Mouse (Mus musculus) layer of hippocampus, postnatal 25 days (tissue): ENCODE data around the gene P2ry2. TPM values are rescaled to one million over a fixed set of nuclear protein-coding genes. Genes with fewer than 3 reads are reported as not detected.

Experiments used
- DNase-seq, 2 experiments: peaks; one replicate each; pipeline ENCODE4 v3.0.0; 2022; ENCODE audit warnings: mixed read lengths in 2 of 2, low spot score in 1 of 2; ENCODE audit errors: extremely low spot score in 1 of 2
- total RNA-seq, 2 experiments: library from RNA; stranded (reverse); gene quantifications; 2 replicates each; pipeline ENCODE4 v1.2.3; 2021

Gene P2ry2
- total RNA-seq, 2 experiments from 2014 or later, result 0.62 to 1.3 TPM

DNA sequence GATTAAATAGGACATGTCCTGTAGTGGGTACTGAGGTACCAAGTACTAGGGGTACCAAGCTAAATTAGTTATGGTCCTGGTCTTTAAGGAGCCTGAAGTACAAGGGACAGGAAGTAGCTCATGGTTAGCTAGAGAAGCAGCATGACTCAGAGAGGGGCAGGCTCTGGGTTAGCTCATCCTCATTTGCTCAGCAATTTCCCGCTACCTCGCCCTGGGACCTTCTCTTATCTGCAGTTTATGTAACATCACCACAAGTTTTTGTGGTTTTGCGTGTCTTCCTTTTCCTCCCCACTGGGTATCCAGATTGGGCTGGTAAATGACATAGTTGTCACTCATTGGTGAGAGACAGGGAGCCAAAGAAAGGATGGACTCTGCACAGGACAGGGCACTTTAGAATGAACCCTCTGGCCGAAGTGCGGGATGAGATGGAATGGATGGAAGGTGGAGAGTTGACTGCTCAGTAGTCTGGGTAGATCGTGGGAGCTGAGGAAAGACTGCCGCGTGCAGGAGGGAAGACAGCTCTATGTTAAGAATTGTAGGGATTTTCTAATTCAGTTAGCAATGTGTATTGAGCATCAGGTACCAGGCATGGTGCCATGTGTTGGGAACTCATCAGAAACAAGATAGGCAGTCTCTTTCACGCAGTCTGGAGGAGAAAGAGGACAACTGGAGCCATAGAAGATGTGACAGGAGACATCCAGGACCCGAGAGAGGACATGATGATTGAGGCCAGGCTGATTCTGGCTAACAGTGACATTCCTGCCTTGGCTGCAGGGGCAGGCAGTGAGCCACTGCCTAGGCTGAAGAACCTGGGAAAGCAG lies 15.2 kb upstream of the P2ry2 start:
- DNase-seq, result no peak

DNA sequence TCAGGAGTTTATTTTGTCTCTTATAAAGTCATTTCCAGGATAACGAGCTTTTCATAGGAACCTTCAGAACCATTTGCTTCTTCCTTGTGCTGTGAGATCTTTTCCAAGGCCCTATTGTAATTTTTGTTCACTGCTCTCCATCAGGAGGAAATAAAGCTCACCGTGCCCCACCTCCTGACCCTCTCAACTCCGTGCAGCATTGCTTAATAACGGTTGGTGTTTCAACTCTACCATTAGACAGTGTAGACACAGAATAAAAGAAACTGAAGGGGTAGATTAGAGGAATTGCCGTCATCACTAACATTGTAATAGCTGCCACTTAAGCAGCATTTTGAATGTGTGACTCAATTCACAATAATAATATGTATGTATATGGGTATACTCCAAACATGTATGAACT lies 14.2 kb upstream of the P2ry2 start:
- DNase-seq, result no peak

DNA sequence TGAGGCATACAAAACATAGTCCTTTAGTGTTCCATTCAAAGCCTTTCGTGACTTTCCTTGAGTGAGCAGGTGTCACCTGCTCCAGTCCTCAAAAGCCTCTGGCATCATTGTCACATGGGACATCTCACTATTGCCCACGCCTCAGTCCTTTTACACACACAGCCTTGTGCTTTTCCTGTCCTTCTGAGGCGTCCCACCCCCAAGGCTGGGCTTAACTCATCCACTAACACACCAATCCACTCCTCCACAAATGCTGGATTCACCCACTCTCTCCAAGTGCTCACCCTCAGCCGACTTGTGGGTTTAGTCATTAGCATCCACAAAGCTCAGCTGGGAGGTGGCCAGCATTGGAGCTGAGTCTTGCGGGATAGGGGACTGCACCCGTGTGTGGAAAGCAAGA lies 4.8 kb upstream of the P2ry2 start:
- no peak for DNase-seq

DNA sequence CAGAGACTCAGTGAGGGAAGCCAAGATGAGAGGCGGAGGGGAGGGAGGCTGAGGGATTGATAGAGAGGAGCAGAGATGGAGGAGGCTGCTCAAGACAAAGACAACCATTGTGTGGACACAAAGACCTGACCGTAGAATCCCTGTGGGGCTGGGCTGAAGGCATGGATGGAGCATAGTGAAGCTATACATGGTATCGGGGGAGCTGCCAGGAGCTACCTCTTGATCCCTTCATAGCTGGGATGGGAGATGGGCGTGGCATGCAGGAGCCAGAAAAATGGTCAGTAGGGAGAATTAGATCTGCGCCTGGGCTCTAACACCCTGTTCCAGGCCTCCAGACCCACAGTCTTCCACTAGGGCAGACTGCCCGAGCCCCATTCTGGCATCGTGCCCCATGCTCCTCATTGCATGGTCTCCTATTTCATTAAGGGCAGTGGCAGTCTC lies 4.4 kb upstream of the P2ry2 start:
- DNase-seq, result peak in 1 of 2 experiments; percentile 29

DNA sequence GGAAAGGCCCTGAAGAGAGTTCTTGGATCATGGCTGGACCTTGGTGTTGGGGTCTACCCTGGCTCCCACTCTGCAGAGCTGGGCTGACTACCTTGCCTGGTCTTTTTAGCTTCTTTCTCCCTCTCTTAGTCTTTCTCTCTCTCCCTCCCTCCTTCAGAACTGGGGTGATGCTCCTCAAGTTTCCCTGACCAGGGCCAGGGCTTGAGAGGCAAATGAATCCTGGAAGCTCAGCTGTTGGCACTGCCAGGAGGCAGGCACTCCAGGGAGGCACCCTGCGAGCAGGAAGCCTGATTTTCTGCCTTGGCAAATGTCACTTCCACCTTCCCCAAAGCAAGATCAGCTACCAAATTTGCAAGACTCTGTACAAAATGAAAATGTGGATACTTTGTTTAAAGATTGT lies 2.3 kb upstream of the P2ry2 start:
- no peak for DNase-seq

DNA sequence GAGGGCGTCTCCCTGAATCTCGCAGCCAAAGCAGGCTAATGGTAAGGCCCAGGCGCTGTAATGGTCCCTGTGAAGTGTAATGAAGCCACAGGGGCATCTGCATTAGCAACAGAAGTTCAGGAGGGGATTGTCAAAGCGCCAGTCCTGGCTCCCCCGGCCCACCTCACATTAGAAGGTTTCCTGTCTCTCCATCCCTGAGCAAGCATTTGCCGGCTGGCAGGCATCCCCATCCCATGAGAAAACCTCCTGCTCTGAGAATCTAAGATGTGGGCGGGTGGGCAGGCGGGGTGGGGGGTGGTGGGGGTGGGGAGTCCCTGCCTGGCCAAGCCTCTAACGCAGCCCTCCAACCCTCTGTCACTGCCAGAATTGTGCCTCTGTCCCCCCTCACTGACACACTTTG lies 1.4 kb upstream of the P2ry2 start:
- DNase-seq, result no peak

DNA sequence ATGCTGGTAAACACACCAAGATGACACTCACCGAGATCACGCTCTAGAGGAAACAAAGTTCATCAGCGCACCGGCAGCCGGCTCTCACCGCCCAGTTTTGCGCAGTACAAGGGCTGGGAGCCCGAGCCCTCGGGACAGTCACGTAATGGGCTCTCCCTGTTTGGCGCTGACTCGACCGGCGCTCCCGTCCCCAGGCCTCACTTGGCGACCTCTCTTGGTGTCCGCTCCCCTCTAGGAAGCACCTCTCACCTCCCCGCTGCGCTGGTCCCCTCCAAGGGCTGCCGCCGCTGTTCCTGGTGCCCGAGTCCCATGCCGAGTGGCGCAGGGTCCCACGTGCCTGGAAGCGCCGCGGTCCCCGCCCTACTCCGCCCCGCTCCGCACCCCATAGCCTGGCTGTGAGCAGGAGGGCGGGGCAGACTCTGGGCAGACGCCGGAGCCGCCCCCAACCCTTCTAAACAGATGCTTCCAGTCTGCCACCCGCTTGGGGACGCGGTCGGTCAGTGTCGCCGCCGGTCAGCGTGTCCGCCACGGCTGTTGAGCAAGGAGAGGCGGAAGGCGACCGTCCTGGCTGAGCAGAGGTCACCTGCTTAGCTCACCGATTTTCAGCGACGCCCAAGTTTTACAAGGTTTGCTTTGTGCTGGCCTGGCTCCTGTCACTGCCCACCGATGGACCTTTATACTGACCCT lies 842 bp downstream of the P2ry2 start:
- DNase-seq, result peak in 1 of 2 experiments; percentile 27

DNA sequence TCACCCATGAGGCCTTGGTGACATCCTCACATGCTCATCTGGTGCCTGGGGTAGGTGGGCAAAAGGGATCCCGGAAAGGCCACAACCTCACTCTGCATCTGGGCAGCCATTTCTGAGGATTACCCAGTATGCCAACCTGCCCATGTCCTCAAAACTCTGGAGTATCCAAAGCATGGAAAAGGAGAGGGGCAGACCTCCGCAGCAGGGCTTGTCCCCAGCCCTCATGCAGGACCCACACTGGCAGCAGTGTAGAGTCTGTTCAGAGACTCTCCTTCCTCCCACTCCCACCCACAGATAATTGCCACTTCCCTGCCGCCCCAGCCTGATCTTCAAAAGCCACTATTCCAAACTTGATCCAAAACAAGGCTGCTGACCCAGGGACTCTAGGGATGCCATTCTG lies 1.9 kb downstream of the P2ry2 start:
- no peak for DNase-seq

DNA sequence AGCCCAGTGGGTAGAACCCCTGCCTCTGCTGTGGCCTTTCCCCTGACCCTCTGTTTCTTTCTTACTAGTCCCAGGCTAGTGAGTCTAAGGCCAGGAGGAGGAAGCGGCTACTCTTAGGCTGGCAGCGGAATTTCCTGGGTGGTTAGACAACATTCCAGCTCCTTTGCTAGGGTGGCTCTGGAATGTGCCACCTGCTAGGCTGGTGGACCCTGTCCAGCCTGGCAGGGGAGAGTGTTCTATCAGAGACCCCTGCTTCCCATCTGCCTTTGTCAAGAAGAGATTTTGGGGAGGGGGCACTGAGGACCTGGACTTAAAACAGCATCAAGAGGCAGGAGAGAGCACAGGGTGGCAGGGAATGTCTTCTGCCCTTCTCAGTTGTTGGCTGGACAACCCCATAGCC lies 6.5 kb downstream of the P2ry2 start:
- no peak for DNase-seq

DNA sequence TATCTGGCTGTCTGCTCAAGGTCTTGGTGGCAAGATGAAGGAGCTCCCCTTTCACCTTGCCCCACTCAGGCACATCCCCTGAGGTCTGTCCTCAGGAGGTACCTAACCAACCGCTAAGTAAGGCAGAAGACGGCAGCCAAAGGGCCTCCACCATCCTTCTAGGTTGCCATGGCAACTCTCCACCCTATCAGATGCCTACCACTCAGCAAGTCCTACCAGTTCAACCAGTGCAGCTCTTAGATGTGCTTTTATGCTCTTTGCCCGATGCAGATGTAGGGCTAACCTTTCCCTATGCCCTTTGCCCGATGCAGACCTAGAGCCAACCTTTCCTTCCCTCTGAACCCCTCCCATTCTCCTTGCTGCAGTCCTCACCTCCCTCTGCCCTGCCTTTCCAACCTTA lies 7.5 kb downstream of the P2ry2 start:
- DNase-seq, result no peak

DNA sequence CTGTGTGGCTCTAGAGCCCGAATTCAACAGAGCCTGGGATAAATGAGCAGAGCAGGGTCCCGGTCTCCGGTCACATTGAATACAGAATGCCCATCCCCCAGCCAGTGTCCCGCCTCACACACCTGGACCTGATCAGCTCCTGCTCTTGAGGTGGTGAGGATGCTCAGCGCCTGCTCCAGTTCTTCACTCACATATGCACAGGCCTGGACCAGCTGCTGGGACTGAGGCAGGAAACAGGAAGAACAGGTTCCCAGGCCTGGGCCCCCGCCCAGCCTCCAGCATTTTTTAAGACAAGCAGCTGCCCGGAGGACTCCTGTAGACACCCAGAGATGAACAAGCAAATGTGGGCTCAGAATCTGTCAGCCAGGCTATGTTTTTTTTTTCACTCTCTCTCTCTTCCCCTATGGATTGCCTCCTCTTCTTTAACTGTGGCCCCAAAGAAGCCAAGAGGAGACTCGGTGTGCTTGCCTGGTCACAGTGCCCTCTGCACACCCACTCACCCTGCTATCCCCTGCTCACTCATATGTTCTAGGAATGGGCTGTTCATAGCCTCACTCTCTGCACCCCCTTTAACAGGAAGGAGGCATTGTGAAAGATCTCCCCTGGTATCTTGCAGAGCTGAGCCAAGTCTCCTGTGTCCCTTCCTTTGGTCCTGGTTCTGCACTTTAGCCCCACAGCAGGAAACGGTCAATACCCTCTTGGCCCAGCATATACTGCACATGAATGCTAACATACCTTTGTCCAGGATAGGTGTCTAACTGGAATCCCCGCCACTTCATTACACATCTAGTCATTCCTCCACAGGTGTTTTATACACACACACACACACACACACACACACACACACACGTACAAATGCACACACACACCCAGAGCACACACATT lies 9.0 kb downstream of the P2ry2 start:
- no peak for DNase-seq

DNA sequence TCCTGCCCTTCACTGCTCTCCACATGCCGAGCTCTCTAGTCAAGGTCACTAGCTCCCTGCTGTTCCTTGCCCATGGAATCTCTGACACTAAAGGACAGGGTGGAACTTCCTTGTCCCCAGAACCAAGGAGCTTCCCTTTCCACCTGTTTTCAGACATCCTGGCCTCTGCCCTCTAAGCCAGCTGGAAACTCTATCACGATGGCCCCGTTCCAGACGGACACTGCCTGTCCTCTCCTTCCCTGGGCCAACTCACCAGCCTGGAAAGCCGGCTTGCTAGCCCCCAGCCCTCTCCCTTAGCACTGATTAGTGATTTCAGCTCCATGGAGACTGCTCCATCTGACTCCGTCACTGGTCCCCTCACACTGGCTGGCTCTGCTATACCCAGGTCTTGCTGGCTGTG lies 10.4 kb downstream of the P2ry2 start:
- no peak for DNase-seq

DNA sequence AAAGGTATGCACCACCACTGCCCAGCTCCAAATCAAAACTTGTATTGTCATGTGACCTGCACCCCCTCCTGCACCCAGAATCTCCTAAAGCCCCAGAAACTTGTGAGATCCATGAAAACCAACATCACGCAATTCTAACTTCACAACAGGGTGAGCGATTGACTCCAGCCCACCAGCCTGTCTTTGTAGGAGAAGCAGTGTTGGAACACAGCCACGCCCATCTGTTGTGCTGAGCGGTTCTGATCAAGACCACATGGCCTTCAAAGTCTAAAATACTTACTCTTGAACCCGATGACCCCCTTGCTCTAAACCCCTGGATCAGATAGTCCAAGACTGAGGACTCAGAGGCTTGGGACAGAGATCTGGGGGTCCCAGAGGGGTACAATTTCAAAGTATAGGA lies 13.0 kb downstream of the P2ry2 start:
- DNase-seq, result no peak

DNA sequence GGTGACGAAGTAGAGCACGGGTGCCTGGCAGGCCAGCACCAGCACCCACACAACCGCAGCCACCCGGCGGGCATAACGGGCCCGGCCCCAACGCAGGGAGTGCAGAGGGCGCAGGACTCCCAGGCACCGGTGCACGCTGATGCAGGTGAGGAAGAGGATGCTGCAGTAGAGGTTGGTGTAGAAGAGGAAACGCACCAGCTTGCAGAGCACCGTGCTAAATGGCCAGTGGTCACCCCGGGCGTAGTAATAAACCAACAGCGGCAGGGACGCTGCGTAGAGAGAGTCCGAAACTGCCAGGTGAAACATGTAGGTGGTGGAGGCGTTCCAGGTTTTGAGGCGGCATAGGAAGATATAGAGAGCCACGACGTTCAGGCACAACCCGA lies 14.1 kb downstream of the P2ry2 start:
- no peak for DNase-seq

DNA sequence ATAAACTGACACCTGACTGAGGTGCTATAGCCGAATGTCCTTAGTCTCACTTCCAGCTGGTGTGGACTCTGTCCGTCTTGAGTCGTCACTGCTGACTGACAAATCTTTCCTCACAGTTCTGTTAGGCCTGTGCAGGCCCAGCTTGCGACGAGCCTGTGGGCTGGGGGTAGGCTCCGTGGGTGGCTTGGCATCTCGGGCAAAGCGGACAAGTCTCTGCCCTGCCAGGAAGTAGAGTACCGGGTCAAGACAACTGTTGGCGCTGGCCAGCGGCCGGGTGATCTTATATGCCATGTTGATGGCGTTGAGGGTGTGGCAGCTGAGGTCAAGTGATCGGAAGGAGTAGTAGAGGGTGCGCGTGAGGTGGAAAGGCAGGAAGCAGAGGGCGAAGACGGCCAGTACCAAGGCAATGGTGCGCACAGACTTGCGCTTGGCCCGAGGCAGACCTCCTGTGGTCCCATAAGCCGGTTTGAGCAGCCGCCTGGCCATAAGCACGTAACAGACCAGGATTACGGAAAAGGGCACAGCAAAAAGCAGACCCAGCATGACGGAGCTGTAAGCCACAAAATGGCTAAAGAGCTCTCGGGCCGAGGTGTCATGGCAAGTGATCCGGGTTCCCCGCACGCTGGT lies 14.6 kb downstream of the P2ry2 start:
- DNase-seq, result no peak

DNA sequence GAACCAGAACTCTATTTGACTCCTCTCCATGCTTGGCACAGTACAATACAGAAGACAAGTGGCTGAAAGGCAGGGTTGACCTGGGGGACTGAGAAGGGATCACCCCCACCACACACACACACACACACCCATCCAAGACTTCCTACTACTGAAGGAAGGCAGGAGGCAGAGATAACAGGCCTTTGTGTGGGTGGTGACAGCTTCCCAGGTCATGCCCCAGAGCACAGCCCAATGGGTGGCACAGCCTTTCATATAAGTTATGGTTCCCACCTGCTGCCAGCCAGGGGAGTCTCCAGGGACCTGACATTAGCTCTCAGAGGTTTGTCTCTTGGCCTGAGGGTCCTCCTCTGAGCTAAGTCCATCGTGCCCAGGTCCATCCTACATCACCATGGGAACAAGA lies 15.5 kb downstream of the P2ry2 start:
- no peak for DNase-seq

DNA sequence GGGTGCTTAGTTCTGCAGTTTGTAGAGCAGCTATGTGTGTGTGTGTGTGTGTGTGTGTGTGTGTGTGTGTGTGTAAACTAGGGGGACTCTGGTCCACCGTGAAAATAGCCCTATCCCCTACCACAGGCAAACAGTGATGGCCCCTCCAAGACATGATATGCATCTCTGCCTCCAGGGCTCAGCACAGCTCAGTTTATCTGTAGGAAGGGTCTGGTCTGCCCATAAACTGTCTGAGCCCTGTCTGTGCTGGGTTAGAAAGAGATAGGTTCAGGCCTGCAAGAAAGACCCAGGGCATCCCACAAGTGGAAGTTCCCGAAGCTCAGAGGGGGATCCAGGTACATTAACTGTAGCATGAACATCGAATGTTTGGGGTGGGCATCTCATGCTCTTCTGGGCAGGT lies 16.7 kb downstream of the P2ry2 start:
- DNase-seq, result no peak

DNA sequence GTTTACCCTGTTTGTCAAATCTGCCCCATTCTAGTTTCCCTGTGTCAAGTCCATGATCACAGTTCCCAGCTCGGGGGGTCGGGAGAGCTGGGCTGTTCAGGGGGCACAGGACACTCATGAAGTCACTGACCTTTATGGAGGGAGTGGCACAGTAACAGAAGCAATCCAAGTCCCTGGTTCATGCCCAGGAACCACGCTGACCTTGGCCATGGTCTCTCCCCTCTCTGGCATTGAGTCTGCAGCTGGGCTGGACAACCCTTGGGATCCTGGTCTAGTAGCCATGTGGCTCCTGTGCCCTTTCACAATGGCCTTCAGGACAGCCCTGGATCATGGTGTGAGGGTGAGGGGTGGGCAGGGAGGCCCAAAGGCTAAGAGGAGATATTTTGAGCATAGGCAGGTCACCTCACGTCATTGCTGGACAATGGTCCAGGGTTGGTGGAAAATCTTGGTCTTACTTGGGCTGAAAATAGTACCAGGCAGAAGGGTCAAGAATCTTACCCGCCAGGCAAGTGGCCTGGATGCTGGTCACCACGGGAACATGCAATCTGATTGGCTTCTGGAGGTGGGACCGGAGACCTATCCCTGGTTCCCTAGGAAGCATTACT lies 17.3 kb downstream of the P2ry2 start:
- no peak for DNase-seq

DNA sequence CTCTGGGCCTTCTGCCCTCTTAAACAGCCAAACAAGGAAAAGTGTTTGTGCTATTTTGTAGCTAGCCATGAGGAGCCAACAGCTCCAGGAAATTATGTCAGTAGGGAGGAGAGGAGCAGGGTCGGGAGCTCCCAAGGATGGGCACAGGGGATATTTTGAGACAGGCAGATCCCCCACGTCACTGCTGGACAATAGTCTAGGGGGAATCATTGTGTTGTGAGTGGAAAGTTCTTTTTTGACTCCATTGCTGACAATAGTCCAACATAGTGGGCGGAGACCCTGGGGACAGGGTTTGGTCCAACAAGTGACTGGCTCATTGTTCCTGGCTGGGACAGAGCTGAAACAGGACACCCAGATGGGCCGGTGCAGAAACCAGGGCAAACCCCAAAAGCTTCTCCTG lies 19.5 kb downstream of the P2ry2 start:
- no peak for DNase-seq

DNA sequence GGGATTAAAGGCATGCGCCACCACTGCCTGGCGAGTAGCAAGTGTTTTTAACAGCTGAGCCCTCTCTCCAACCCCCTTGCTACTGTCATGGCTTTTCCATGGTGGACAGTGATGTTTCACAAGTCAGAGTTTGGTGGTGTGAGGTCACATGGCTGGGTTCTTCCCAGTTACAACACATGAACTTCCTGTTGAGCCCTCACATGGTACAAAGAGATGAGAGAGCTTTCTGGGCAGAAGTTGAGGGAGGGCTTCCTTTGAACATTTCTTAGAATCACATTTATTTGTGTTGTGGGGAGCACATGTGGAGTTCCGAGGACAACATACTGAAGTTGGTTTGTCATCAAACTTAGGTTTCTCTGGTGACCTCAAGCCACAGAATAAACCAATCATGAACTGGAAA lies 20.7 kb downstream of the P2ry2 start:
- no peak for DNase-seq
